Mouse (Mus musculus) neural tube, embryonic 15.5 days (tissue): ENCODE results near the gene Amz1. TPM values are rescaled to one million over a fixed set of nuclear protein-coding genes. Genes with fewer than 3 reads are reported as not detected.

Experiments
- ATAC-seq: fragments of 200-750 bp; cut with Nextera tagmentation; 2 replicates; pipeline ENCODE4 v1.8.0; 2017; ENCODE audit warnings: mild to moderate bottlenecking, moderate TSS enrichment, moderate library complexity; ENCODE audit not compliant: low FRiP score
- H3K27ac ChIP-seq: fragments of 300-500 bp; sonication (generic); replicated peaks from 2 replicates; pipeline ENCODE4 v1.5.1; 2015; ENCODE audit warnings: mild to moderate bottlenecking, inconsistent platforms
- H3K27me3 ChIP-seq: fragments of 300-500 bp; sonication (generic); replicated peaks from 2 replicates; pipeline ENCODE4 v1.6.1; 2015; ENCODE audit warnings: inconsistent platforms
- H3K36me3 ChIP-seq: fragments of 300-500 bp; sonication (generic); 2 replicates; pipeline ENCODE4 v1.6.1; 2015; ENCODE audit warnings: inconsistent platforms
- H3K4me1 ChIP-seq: fragments of 300-500 bp; sonication (generic); 2 replicates; pipeline ENCODE4 v1.6.1; 2015; ENCODE audit warnings: inconsistent platforms
- H3K4me2 ChIP-seq: fragments of 300-500 bp; sonication (generic); 2 replicates; pipeline ENCODE4 v1.6.1; 2015; ENCODE audit warnings: inconsistent platforms, mild to moderate bottlenecking, moderate library complexity
- H3K4me3 ChIP-seq: fragments of 300-500 bp; sonication (generic); replicated peaks from 2 replicates; pipeline ENCODE4 v1.5.1; 2015; ENCODE audit warnings: mild to moderate bottlenecking, inconsistent platforms
- H3K9ac ChIP-seq: fragments of 300-500 bp; sonication (generic); replicated peaks from 2 replicates; pipeline ENCODE4 v1.6.1; 2015; ENCODE audit warnings: mild to moderate bottlenecking, inconsistent platforms
- H3K9me3 ChIP-seq: fragments of 300-500 bp; sonication (generic); replicated peaks from 2 replicates; pipeline ENCODE4 v1.6.1; 2016; ENCODE audit warnings: inconsistent platforms
- WGBS: fragments of 180-500 bp; shearing (Covaris S2); methylation state at CpG from one replicate; pipeline ENCODE4 v1.1.7; 2015; ENCODE audit warnings: mixed read lengths; 5-methylcytosine and 5-hydroxymethylcytosine counted together
- polyA plus RNA-seq: library from polyadenylated mRNA; unstranded; fragments of >200 nt; fragmentation: Nextera tagmentation; extraction: Ambion mirVana; gene quantifications from 2 replicates; pipeline ENCODE4 v1.2.1, GENCODE M21; 2015

The Amz1 gene
- polyA plus RNA-seq, 1 experiment from 2014 or later: 3.5 TPM

- Histone ChIP-seq H3K4me3 (no peak overlapping the region), H3K27me3 (no peaks in the 10 kb centered on the region), H3K4me1 (peaks cover 17% of the 10 kb centered on the region), H3K36me3 (no peaks in the 10 kb centered on the region), H3K4me2 (no peak overlapping the region), H3K9ac (no peak overlapping the region), H3K27ac (no peak overlapping the region), H3K9me3 (no peaks in the 10 kb centered on the region)
- no peak for ATAC-seq
- WGBS: 83% methylated on average over 17 of the region's 17 CpGs
Measured at GRCm38 (mm10) chr5:140726946-140727740, 3.2 kb downstream of the Amz1 start.

DNA sequence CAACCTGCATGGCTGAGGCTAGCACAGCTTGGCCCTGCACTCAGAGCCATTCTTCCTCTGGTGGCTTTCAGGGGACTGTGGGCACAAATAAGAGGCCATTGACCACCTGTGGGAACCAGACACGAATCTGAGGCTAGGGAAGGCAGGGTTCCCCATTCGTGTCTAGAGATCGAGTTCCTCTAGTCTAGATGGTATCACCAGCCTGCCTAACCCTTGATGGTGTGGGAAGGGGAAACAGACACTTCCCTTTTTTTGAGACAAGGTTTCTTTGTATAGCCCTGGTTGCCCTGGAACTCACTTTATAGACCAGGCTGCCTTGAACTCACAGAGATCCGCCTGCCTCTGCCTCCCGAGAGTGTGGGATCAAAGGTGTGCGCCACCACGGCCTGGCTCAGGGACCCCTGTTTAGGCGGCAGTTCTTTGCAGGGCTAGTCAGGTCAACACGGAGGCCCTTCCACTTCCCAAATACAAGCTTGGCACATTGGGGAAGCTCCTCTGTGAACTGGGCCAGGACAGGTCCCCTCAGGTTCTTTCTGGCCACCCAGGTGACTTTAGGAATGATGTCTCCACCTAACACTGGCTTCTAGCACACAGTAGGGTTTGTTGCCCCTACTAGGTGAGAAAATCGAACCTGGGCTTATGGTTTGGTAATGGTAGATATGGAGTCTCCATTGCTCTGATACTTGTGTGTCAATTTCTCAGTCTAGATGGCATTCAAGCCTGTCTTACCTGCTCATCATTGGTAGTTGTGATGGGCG is 7.3 kb downstream of the Amz1 start:
- no peak overlapping the region for H3K27ac ChIP-seq
- no peak overlapping the region for H3K9ac ChIP-seq
- H3K27me3 ChIP-seq: peaks cover 19% of the 10 kb centered on the region
- H3K4me1 ChIP-seq: peaks cover 10% of the 10 kb centered on the region
- no peak overlapping the region for H3K4me2 ChIP-seq
- WGBS: 90% methylated on average over 11 of the region's 11 CpGs
- no peak overlapping the region for H3K4me3 ChIP-seq
- H3K9me3 ChIP-seq: no peaks in the 10 kb centered on the region
- no peak for ATAC-seq
- no peaks in the 10 kb centered on the region for H3K36me3 ChIP-seq

DNA sequence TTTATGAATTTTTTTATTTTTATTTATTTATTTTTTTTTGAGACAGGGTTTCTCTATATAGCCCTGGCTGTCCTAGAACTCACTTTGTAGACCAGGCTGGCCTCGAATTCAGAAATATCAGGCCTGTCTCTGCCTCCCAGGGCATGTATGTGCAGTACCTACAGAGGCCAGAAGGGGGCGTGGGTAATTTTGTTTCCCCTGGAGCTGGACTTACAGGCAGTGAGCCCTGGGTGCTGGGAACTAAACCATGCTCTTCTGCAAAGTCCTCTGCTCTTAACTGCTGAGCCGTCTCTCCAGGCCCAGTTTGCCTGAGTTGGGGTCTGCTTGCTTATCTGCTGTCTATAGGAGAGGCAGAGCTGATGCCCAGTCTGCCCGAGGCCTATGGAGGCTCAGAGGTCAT is 8.3 kb downstream of the Amz1 start:
- H3K4me1 ChIP-seq: peaks cover 10% of the 10 kb centered on the region
- H3K27ac ChIP-seq: no peak overlapping the region
- 63% methylated on average over 4 of the region's 4 CpGs for WGBS
- no peaks in the 10 kb centered on the region for H3K36me3 ChIP-seq
- ATAC-seq: no peak
- peaks cover 29% of the 10 kb centered on the region for H3K27me3 ChIP-seq
- no peak overlapping the region for H3K4me2 ChIP-seq
- no peak overlapping the region for H3K4me3 ChIP-seq
- H3K9ac ChIP-seq: no peak overlapping the region
- no peaks in the 10 kb centered on the region for H3K9me3 ChIP-seq

- ATAC-seq: no peak
- Histone ChIP-seq H3K27ac (no peak overlapping the region), H3K4me1 (peaks cover 10% of the 10 kb centered on the region), H3K27me3 (peaks cover 30% of the 10 kb centered on the region), H3K9me3 (no peaks in the 10 kb centered on the region), H3K4me2 (no peak overlapping the region), H3K4me3 (no peak overlapping the region), H3K36me3 (no peaks in the 10 kb centered on the region), H3K9ac (no peak overlapping the region)
- WGBS: 67% methylated on average over 3 of the region's 3 CpGs
Measured at GRCm38 (mm10) chr5:140733336-140733735, 9.4 kb downstream of the Amz1 start.

- no peaks in the 10 kb centered on the region for H3K36me3 ChIP-seq
- H3K4me3 ChIP-seq: peak overlapping the region; percentile 30
- H3K9ac ChIP-seq: peak overlapping the region; percentile 11; the same call in 1 of the 2 replicates
- peaks cover 10% of the 10 kb centered on the region for H3K4me1 ChIP-seq
- peak overlapping the region; percentile 59 for H3K4me2 ChIP-seq
- no peak overlapping the region for H3K27ac ChIP-seq
- ATAC-seq: 0 out of 2 replicates have a peak, but pooled peaks have one; percentile 29
- H3K9me3 ChIP-seq: no peaks in the 10 kb centered on the region
- H3K27me3 ChIP-seq: peaks cover 30% of the 10 kb centered on the region
- 1% methylated on average over 22 of the region's 22 CpGs for WGBS
Measured at GRCm38 (mm10) chr5:140735297-140735696, 11.4 kb downstream of the Amz1 start.

DNA sequence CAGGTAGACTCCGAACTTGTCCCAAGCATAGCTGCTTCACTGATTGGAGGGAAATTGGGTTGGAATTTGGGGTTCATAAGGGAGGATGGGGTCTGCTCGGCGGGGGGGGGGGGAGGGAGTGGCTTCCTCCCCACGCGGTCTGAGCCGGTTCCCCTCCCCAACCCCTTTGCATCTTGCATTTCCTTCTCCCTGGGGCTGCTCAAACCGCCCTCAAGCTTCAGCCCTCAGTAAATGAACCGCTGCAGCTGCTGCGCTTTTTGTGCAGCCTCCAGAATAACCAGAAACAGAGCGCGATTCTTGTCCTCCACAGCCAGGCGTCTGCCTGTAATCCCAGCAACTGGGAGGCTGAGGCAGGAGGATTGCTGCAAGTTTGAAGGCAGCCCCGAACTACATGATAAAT is 12.2 kb downstream of the Amz1 start:
- Histone ChIP-seq H3K36me3 (no peaks in the 10 kb centered on the region), H3K27ac (no peak overlapping the region), H3K27me3 (peaks cover 30% of the 10 kb centered on the region), H3K4me3 (0 out of 2 replicates have a peak overlapping the region, but pooled peaks have one; percentile 30), H3K4me2 (peak overlapping the region; percentile 59; the same call in 1 of the 2 replicates), H3K9me3 (no peaks in the 10 kb centered on the region), H3K9ac (no peak overlapping the region; the same call in 1 of the 2 replicates), H3K4me1 (peaks cover 10% of the 10 kb centered on the region)
- WGBS: 22% methylated on average over 11 of the region's 13 CpGs
- no peak for ATAC-seq

GRCm38 (mm10) chr5:140739813-140740212 is 15.9 kb downstream of the Amz1 start:
- H3K4me2 ChIP-seq: no peak overlapping the region
- ATAC-seq: no peak
- H3K9me3 ChIP-seq: no peaks in the 10 kb centered on the region
- no peak overlapping the region for H3K9ac ChIP-seq
- H3K36me3 ChIP-seq: no peaks in the 10 kb centered on the region
- peaks cover 23% of the 10 kb centered on the region for H3K27me3 ChIP-seq
- no peak overlapping the region for H3K4me3 ChIP-seq
- no peak overlapping the region for H3K27ac ChIP-seq
- H3K4me1 ChIP-seq: peaks cover 10% of the 10 kb centered on the region
- WGBS: 82% methylated on average over 12 of the region's 12 CpGs

DNA sequence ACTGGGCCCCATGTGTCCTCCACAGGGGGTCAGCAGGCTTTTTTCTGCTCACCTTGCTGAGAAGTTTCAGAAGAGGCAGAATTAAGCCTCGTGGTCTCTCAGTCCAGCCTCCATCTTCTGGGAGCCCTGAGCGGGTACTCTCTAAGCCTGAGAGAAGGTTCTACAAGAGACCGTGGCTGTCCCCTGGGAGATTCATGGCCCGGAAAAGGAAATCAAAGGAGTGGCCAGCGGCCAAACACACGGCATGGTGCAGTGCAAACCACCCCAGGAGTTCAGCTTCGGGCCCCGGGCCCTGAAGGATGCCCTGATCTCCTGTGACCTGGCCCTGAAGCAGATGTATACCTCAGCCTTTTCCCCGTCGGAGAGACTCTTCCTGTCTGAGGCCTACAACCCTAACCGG is 17.1 kb downstream of the Amz1 start:
- Histone ChIP-seq H3K27me3 (peaks cover 13% of the 10 kb centered on the region), H3K4me2 (no peak overlapping the region), H3K4me1 (peaks cover 1% of the 10 kb centered on the region; the same call in 1 of the 2 replicates), H3K9ac (no peak overlapping the region), H3K36me3 (no peaks in the 10 kb centered on the region), H3K27ac (no peak overlapping the region), H3K4me3 (no peak overlapping the region), H3K9me3 (no peaks in the 10 kb centered on the region)
- ATAC-seq: no peak
- 74% methylated on average over 11 of the region's 11 CpGs for WGBS

DNA sequence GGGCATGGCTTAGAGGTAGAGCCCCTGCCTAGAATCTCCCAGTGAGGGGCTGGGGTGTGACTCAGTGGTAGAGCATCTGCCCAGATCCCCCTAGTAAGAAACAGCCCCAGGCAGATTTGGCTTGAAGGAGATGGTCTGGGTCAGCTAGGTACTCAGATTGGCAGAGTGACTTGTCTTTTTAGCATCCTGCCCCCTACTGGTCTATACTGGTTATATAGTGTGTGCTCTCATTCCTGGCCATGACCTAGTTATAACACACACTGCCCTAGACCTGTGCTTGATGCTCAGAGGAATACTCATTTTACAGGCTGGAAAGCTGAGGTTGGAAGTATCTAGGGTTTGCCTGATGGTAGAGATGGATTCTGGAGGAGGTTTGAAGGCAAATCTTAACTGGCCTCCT is 17.9 kb downstream of the Amz1 start:
- Histone ChIP-seq H3K4me2 (no peak overlapping the region), H3K27ac (no peak overlapping the region), H3K9me3 (no peaks in the 10 kb centered on the region), H3K27me3 (peaks cover 4% of the 10 kb centered on the region; the same call in 1 of the 2 replicates), H3K4me3 (no peak overlapping the region), H3K4me1 (no peaks in the 10 kb centered on the region; the same call in 1 of the 2 replicates), H3K36me3 (no peaks in the 10 kb centered on the region), H3K9ac (no peak overlapping the region)
- no peak for ATAC-seq

DNA sequence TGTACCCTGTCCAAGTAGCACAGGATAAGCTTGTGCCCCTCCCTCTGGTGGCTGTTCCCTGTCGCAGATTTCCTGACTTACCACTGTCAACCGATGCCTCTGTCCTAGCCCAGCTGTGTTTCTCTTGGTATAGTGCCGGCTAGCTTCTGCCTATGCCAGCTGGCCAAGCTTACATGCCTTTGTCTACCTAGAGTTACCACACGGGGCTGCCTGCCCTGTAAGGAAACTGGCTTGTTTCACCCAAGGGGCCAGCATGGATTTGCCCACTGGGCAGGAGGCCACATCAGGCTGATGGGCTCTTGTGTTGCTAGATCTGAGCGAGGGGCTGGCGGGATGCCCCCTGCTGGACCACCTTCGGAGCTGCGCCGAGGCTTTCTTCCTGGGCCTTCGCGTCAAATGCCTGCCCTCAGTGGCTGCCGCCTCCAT is 19.8 kb downstream of the Amz1 start:
- no peak overlapping the region for H3K27ac ChIP-seq
- no peaks in the 10 kb centered on the region for H3K27me3 ChIP-seq
- WGBS: 27% methylated on average over 12 of the region's 12 CpGs
- H3K4me2 ChIP-seq: no peak overlapping the region
- H3K9me3 ChIP-seq: no peaks in the 10 kb centered on the region
- no peaks in the 10 kb centered on the region for H3K36me3 ChIP-seq
- H3K4me1 ChIP-seq: peaks cover 4% of the 10 kb centered on the region
- no peak overlapping the region for H3K9ac ChIP-seq
- H3K4me3 ChIP-seq: no peak overlapping the region
- no peak for ATAC-seq

GRCm38 (mm10) chr5:140748425-140748824 is 24.5 kb downstream of the Amz1 start:
- Histone ChIP-seq H3K4me3 (no peak overlapping the region), H3K9ac (no peak overlapping the region), H3K36me3 (0 out of 2 replicates have a peak, but pooled peaks cover 4% of the 10 kb centered on the region), H3K27me3 (no peaks in the 10 kb centered on the region), H3K4me2 (no peak overlapping the region), H3K4me1 (peaks cover 13% of the 10 kb centered on the region), H3K27ac (no peak overlapping the region), H3K9me3 (no peaks in the 10 kb centered on the region; the same call in 1 of the 2 replicates)
- ATAC-seq: no peak
- 85% methylated on average over 10 of the region's 10 CpGs for WGBS
